Mouse (Mus musculus) embryonic fibroblast, embryonic 13.5 days (primary cell): ENCODE measurements at regions not wholly inside any gene's neighbourhood (a gene's known extent, or its start where the extent isn't known, plus 50 kb on each side); places are given as distances from the start of the nearest gene placed in this dataset.

Experiments used
- CTCF ChIP-seq: IDR thresholded peaks from 2 replicates; pipeline ENCODE4 v1.5.1; 2011; ENCODE audit warnings: mild to moderate bottlenecking, control low read depth, low read length, moderate library complexity, borderline replicate concordance; ENCODE audit not compliant: insufficient read depth
- POLR2A ChIP-seq: IDR thresholded peaks from 2 replicates; pipeline ENCODE4 v1.6.1; 2011; ENCODE audit warnings: low read depth, mild to moderate bottlenecking, control low read depth, low read length, moderate library complexity

- TF ChIP-seq POLR2A: no peak
- TF ChIP-seq CTCF: no peak
Observed at GRCm38 (mm10) chr16:26251027-26251426, 120.6 kb downstream of the Cldn1 start.
